Mouse (Mus musculus) lung, postnatal 0 days (tissue): ENCODE results near the gene Dusp5. TPM values are rescaled to one million over a fixed set of nuclear protein-coding genes. Genes with fewer than 3 reads are reported as not detected.
A peak's percentile ranks its signal among the peaks of the same experiment; 100 is the strongest.

Experiments used
- ATAC-seq: fragments of 200-750 bp; cut with Nextera tagmentation; 2 replicates; pipeline ENCODE4 v1.8.0; 2017; ENCODE audit warnings: moderate library complexity
- DNase-seq: peaks from one replicate; pipeline ENCODE4 v3.0.0-alpha.2; 2016; ENCODE audit warnings: low spot score
- H3K27ac ChIP-seq: fragments of 300-500 bp; sonication (generic); 2 replicates; pipeline ENCODE4 v1.5.1; 2014; ENCODE audit warnings: antibody characterized with exemption, mild to moderate bottlenecking, low read length, mixed read lengths
- H3K27me3 ChIP-seq: fragments of 300-500 bp; sonication (generic); replicated peaks from 2 replicates; pipeline ENCODE4 v1.6.1; 2014; ENCODE audit warnings: low read length, mixed read lengths; ENCODE audit not compliant: insufficient read depth
- H3K36me3 ChIP-seq: fragments of 300-500 bp; sonication (generic); 2 replicates; pipeline ENCODE4 v1.6.1; 2014; ENCODE audit warnings: low read length, mixed read lengths; ENCODE audit not compliant: insufficient read depth
- H3K4me1 ChIP-seq: fragments of 300-500 bp; sonication (generic); 2 replicates; pipeline ENCODE4 v1.6.1; 2014; ENCODE audit warnings: antibody characterized with exemption, low read depth, low read length, mixed read lengths; ENCODE audit not compliant: insufficient read depth
- H3K4me2 ChIP-seq: fragments of 300-500 bp; sonication (generic); replicated peaks from 2 replicates; pipeline ENCODE4 v1.6.1; 2014; ENCODE audit warnings: low read depth, mild to moderate bottlenecking, low read length, moderate library complexity, mixed read lengths
- H3K4me3 ChIP-seq: fragments of 300-500 bp; sonication (generic); 2 replicates; pipeline ENCODE4 v1.5.1; 2014; ENCODE audit warnings: low read depth, low read length
- H3K9ac ChIP-seq: fragments of 300-500 bp; sonication (generic); replicated peaks from 2 replicates; pipeline ENCODE4 v1.6.1; 2014; ENCODE audit warnings: low read depth, mild to moderate bottlenecking
- H3K9me3 ChIP-seq: fragments of 300-500 bp; sonication (generic); 2 replicates; pipeline ENCODE4 v1.6.1; 2016; ENCODE audit warnings: low read length, mixed read lengths
- CTCF ChIP-seq: IDR thresholded peaks from 2 replicates; pipeline ENCODE4 v1.5.1; 2016; ENCODE audit warnings: antibody characterized with exemption, mild to moderate bottlenecking
- EP300 ChIP-seq: IDR thresholded peaks from 2 replicates; pipeline ENCODE4 v1.6.1; 2016; ENCODE audit warnings: antibody characterized with exemption, mild to moderate bottlenecking, control low read depth
- WGBS: fragments of 180-500 bp; shearing (Covaris S2); extraction: QIAGEN DNeasy Blood & Tissue Kit; methylation state at CpG from one replicate; pipeline ENCODE4 v1.1.7; 2014; 5-methylcytosine and 5-hydroxymethylcytosine counted together
- polyA plus RNA-seq: library from polyadenylated mRNA; unstranded; fragments of >200 nt; fragmentation: Nextera tagmentation; extraction: Ambion mirVana; gene quantifications from 2 replicates; pipeline ENCODE4 v1.2.1, GENCODE M21; 2015

Dusp5 gene
- polyA plus RNA-seq, 1 experiment from 2014 or later: 10.6 TPM

DNA sequence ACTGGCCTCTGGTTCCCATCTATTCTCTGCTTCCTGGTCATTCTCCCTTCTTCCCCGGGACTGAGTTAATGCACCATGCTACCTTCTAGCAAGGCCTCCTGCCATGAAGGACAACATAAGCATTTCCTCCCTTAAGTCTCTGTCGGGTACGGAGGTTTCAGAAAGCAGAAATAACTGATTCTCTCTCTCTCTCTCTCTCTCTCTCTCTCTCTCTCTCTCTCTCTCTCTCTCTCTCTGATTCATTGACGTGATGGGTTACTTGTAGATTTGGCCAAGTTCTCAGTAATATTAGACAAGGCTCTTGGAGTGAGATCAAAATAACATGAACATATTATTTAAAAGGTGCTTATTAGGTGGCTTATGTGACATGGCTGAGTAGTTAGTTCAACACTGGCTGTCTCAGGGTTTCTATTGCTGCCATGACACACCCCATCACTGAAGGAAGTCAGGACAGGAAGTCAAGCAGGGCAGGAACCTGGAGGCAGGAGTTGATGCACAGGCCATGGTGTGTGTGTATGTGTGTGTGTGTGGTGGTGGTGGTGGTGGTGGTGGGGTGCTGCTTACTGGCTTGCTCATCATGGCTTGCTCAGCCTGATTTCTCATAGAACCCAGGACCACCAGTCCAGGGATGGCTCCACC is 16.1 kb downstream of the Dusp5 start:
- 59% methylated on average over 4 of the region's 4 CpGs for WGBS
- Histone ChIP-seq H3K27ac (no peak overlapping the region), H3K4me2 (no peak overlapping the region), H3K4me1 (no peaks in the 10 kb centered on the region), H3K27me3 (no peaks in the 10 kb centered on the region), H3K36me3 (peaks cover 12% of the 10 kb centered on the region; the same call in 1 of the 2 replicates), H3K4me3 (no peak overlapping the region), H3K9me3 (no peaks in the 10 kb centered on the region), H3K9ac (no peak overlapping the region)
- TF ChIP-seq EP300 (no peak), CTCF (no peak)
- no peak for DNase-seq
- ATAC-seq: no peak

DNA sequence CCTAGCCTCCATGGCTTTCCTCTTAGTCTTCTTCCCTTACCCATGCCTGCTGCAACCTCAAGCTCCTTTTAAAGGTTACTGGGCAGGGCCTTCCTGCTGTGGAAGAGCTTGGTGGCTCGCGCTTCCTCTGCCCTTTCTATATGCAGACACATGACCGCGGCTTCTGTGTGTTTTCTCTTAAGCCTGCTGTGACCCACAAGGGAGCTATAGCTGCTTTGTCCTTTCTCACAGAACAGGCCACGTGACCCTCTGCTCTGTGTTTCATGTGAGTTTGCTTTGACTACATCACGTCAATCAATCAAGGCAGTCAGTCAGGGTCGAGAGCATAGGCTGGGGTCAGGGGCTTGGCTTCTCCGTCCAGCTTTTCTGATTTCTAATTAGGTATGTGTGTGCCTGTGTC is 18.7 kb downstream of the Dusp5 start:
- Histone ChIP-seq H3K4me2 (no peak overlapping the region), H3K27ac (no peak overlapping the region), H3K9ac (no peak overlapping the region), H3K4me3 (no peak overlapping the region), H3K9me3 (no peaks in the 10 kb centered on the region), H3K36me3 (no peaks in the 10 kb centered on the region), H3K27me3 (no peaks in the 10 kb centered on the region), H3K4me1 (no peaks in the 10 kb centered on the region)
- no peak for TF ChIP-seq CTCF
- TF ChIP-seq EP300: no peak
- DNase-seq: no peak
- ATAC-seq: no peak
- WGBS: 47% methylated on average over 8 of the region's 8 CpGs

DNA sequence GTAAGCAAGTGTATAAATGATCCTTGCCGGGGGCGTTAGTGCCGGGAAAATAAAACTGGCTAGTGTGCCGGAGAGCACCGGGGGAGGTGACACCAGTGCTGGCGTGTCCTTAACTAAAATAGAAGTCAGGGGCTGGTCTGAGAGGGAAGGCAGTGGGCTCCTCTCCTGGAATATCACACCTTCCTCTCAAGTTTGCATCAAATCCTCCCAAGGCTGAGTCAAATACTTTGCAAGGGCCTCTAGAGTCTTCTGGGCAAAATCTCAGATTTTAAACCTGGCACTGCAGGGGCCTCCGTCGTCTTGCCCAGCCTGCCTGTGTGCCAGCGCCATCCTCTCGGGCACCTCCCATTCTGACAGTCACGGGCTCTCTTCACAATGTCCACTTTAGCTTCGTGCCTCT is 22.1 kb downstream of the Dusp5 start:
- Histone ChIP-seq H3K27me3 (no peaks in the 10 kb centered on the region), H3K4me1 (no peaks in the 10 kb centered on the region), H3K27ac (no peak overlapping the region), H3K4me3 (no peak overlapping the region), H3K4me2 (no peak overlapping the region), H3K36me3 (no peaks in the 10 kb centered on the region), H3K9ac (no peak overlapping the region), H3K9me3 (no peaks in the 10 kb centered on the region)
- no peak for ATAC-seq
- 53% methylated on average over 12 of the region's 12 CpGs for WGBS
- DNase-seq: no peak
- no peak for TF ChIP-seq CTCF
- TF ChIP-seq EP300: no peak

DNA sequence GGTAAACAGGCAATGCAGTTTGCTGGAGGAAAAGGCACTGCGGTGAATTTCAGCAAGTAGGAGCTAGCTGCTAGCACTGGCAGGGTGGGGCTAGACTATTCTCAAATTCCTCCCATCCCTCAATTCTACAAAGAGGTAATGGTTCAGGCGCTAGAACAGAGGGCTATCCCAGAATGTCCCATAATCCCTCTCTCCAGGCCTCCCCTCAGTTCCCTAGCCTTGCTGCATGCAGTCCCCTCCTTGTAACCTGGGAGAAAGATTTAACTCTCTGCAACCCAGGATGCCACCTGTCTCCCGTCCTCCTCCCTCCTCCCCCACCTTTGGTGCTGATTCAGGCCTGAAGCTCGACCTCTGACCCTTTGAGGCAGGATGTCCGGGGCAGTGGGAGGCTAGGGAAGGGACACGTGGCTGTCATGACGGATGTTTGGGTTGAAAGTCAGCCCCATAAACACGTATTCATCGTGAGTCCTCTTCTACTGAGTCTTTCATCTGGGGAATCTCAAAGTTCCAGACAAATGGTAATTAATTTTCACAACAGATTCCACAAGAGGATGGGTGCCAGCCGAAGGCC is 23.4 kb downstream of the Dusp5 start:
- Histone ChIP-seq H3K27ac (0 out of 2 replicates have a peak overlapping the region, but pooled peaks have one; percentile 21), H3K27me3 (no peaks in the 10 kb centered on the region), H3K36me3 (no peaks in the 10 kb centered on the region), H3K4me3 (no peak overlapping the region), H3K4me2 (no peak overlapping the region), H3K9me3 (no peaks in the 10 kb centered on the region), H3K9ac (no peak overlapping the region), H3K4me1 (no peaks in the 10 kb centered on the region)
- DNase-seq: no peak
- TF ChIP-seq CTCF (no peak), EP300 (no peak)
- ATAC-seq: peak; percentile 52
- WGBS: 43% methylated on average over 10 of the region's 10 CpGs

DNA sequence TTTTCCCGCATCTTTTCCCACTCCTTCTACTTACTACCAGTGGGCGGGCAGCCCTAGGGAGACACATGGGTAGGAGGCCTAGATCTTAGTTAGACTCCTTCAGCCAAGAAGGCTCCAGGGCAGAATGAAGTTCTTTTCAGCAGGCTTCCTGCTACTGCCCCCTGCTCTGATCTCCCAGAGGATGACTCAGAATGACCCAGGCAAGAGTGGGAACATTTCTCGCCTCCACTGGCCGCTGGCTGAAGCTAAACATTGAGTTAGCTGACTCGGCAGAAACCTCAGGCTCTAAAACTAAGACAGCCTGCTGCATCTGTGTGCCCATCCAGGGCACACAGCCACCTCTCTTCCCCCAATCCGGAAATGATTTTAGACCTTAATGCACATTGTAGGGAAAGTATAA is 23.9 kb downstream of the Dusp5 start:
- no peak for TF ChIP-seq CTCF
- 40% methylated on average over 6 of the region's 6 CpGs for WGBS
- no peaks in the 10 kb centered on the region for H3K36me3 ChIP-seq
- DNase-seq (peak; percentile 67), ATAC-seq (peak; percentile 61)
- H3K27me3 ChIP-seq: no peaks in the 10 kb centered on the region
- no peaks in the 10 kb centered on the region for H3K4me1 ChIP-seq
- H3K9me3 ChIP-seq: no peaks in the 10 kb centered on the region
- 0 out of 2 replicates have a peak overlapping the region, but pooled peaks have one; percentile 21 for H3K27ac ChIP-seq
- no peak overlapping the region for H3K4me3 ChIP-seq
- no peak overlapping the region for H3K4me2 ChIP-seq
- H3K9ac ChIP-seq: no peak overlapping the region

DNA sequence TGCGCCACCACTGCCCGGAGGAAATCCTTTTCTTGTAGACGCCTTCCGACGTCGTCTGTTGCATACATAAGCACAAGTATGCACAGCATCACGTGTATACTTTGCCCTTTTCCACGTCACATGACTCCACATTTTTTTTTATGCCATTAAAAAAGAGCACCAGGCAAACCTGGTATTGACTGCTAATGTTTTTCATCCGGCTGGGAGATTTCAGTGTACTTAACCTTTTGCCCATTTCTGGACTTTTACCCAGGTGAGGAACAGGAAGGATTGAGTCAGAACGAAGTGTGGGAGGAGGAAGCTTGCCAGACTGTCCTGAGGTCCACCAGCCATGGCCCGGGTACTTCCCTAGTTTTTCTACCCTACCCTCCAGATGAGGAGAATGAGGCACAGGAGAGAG is 25.5 kb downstream of the Dusp5 start:
- 76% methylated on average over 11 of the region's 11 CpGs for WGBS
- DNase-seq: no peak
- H3K27me3 ChIP-seq: no peaks in the 10 kb centered on the region
- no peak overlapping the region for H3K27ac ChIP-seq
- no peaks in the 10 kb centered on the region for H3K9me3 ChIP-seq
- ATAC-seq: no peak
- no peak overlapping the region for H3K4me3 ChIP-seq
- TF ChIP-seq CTCF (no peak), EP300 (no peak)
- no peak overlapping the region for H3K4me2 ChIP-seq
- no peak overlapping the region for H3K9ac ChIP-seq
- no peaks in the 10 kb centered on the region for H3K4me1 ChIP-seq
- no peaks in the 10 kb centered on the region for H3K36me3 ChIP-seq
